Mouse (Mus musculus) olfactory bulb, adult 2 months (tissue): Measurements from ENCODE around the gene Padi2.

Experiments
- CTCF ChIP-seq: fragments of 200-500 bp; IDR thresholded peaks from 2 replicates; pipeline ENCODE4 v1.5.1; 2012; ENCODE audit warnings: low read depth, mild to moderate bottlenecking, low read length, moderate library complexity; ENCODE audit not compliant: insufficient read depth
- POLR2A ChIP-seq: fragments of 200-500 bp; IDR thresholded peaks from 2 replicates; pipeline ENCODE4 v1.6.1; 2012; ENCODE audit warnings: mild to moderate bottlenecking, low read depth, low read length, moderate library complexity; ENCODE audit not compliant: insufficient read depth

GRCm38 (mm10) chr4:140882981-140883380, 23.2 kb upstream of the Padi2 start:
- TF ChIP-seq POLR2A (no peak), CTCF (no peak)
